Comparison of ENCODE assay signal across 22 mouse cellular contexts in genomic region chr4:74315388-74315787, GRCm38 (mm10).
DNase-seq lines count a peak whose midpoint lies in the region; ATAC-seq and TF ChIP-seq lines count a peak whose summit lies in the region.
"Had no signal": no experiment of that assay in that cellular context is flagged by ENCODE, and none has a peak within 500 bp of the region (broad histone marks: within the 10 kb centered on the region; RNA-seq: fewer than 3 reads in every experiment).

No protein-coding gene starts in this region.

- no peak overlapping the region for H3K4me3 ChIP-seq in midbrain, embryonic 11.5 days (ENCODE audit: low read depth, low read length)
- no peak overlapping the region for H3K4me3 ChIP-seq in midbrain, embryonic 13.5 days (replicated peaks)
- no peak overlapping the region for H3K4me3 ChIP-seq in CH12.LX (replicated peaks in 1 of 3; ENCODE audit: low read depth in 2 of 3, low read length in 2 of 3, poor library complexity in 1 of 3)
- H3K4me3 ChIP-seq in ES-E14 (ENCODE audit: insufficient read depth in 1 of 2, low read depth in 1 of 2, low read length in 2 of 2, poor library complexity in 1 of 2, severe bottlenecking in 1 of 2), result no peak overlapping the region

- H3K9me3 ChIP-seq in midbrain, embryonic 11.5 days (ENCODE audit: control insufficient read depth, low read length), result no peaks in the 10 kb centered on the region
- no peaks in the 10 kb centered on the region for H3K9me3 ChIP-seq in midbrain, embryonic 13.5 days
- H3K9me3 ChIP-seq in CH12.LX (replicated peaks; ENCODE audit: low read length) (no peaks in the 10 kb centered on the region), ES-E14 (ENCODE audit: control insufficient read depth, insufficient read depth, low read depth, low read length) (no peaks in the 10 kb centered on the region)
- H3K9me3 ChIP-seq: G1E had no signal

- DNase-seq in midbrain, embryonic 11.5 days (ENCODE audit: low spot score, missing footprints), result peak; percentile 76
- no peak for DNase-seq in CH12.LX (ENCODE audit: extremely low read depth)
- DNase-seq in ES-E14 (ENCODE audit: low read depth, low spot score), result no peak
- DNase-seq in left cerebral cortex, adult 11 months (ENCODE audit: low spot score), result no peak
- DNase-seq in B cell, adult 2 months, result no peak
- DNase-seq: adrenal gland, adult 2 months; adrenal gland, adult 8-10 months; adrenal gland, postnatal 10 days; adrenal gland, postnatal 14 days; adrenal gland, postnatal 25 days; adrenal gland, postnatal 36 days; cerebellum, adult 11 months; cerebellum, adult 11-12 months; cerebellum, adult 18-20 months; cerebellum, adult 2 months; cerebellum, adult 8-10 months; cerebellum, adult 9-10 months had no signal

- ATAC-seq in midbrain, embryonic 11.5 days (ENCODE audit: low FRiP score), result no peak
- ATAC-seq in midbrain, embryonic 13.5 days, result no peak
- ATAC-seq: activated CD4-positive, CD25-positive, alpha-beta regulatory T cell, adult 4 months; CD4-positive, CD25-positive, alpha-beta regulatory T cell, adult 4 months; Patski had no signal

- no peak overlapping the region for H3K27ac ChIP-seq in midbrain, embryonic 11.5 days (ENCODE audit: low read depth, low read length)
- no peak overlapping the region for H3K27ac ChIP-seq in midbrain, embryonic 13.5 days
- H3K27ac ChIP-seq in CH12.LX (ENCODE audit: insufficient read depth, low read depth), result no peak overlapping the region
- H3K27ac ChIP-seq in ES-E14 (ENCODE audit: insufficient read depth, low read depth, low read length, poor library complexity, severe bottlenecking), result no peak overlapping the region

- H3K36me3 ChIP-seq in midbrain, embryonic 11.5 days (ENCODE audit: control insufficient read depth, insufficient read depth, low read length), result no peaks in the 10 kb centered on the region
- H3K36me3 ChIP-seq in midbrain, embryonic 13.5 days, result peaks cover 26% of the 10 kb centered on the region
- H3K36me3 ChIP-seq in CH12.LX (replicated peaks in 1 of 2; ENCODE audit: control insufficient read depth in 1 of 2, insufficient read depth in 1 of 2, low read length in 1 of 2) (peaks cover 3 to 16% of the 10 kb centered on the region in 2 experiments), ES-E14 (ENCODE audit: control insufficient read depth, insufficient read depth, low read length, poor library complexity, severe bottlenecking) (peaks cover 5% of the 10 kb centered on the region; the same call in 1 of the 2 replicates)

- in situ Hi-C loops in CH12.LX (cut with MboI; ENCODE audit: low pct_ligation_motif_present, low pct_unique_long_range_greater_than_20kb, low sequenced_read_pairs) (no loop called here), ES-E14 (cut with MboI; ENCODE audit: low sequenced_read_pairs in 2 of 2, unreplicated experiment in 2 of 2) (no loop called here)

- H3K27me3 ChIP-seq in midbrain, embryonic 11.5 days (ENCODE audit: control insufficient read depth, insufficient read depth, low read length), result no peaks in the 10 kb centered on the region
- H3K27me3 ChIP-seq in midbrain, embryonic 13.5 days, result no peaks in the 10 kb centered on the region
- no peaks in the 10 kb centered on the region for H3K27me3 ChIP-seq in CH12.LX (replicated peaks)
- H3K27me3 ChIP-seq: Patski had no signal

- WGBS in midbrain, embryonic 11.5 days, result 96% methylated on average over 5 of the region's 5 CpGs
- 97% methylated on average over 5 of the region's 5 CpGs for WGBS in midbrain, embryonic 13.5 days

- no peak overlapping the region for H3K4me2 ChIP-seq in midbrain, embryonic 11.5 days
- no peak overlapping the region for H3K4me2 ChIP-seq in midbrain, embryonic 13.5 days (replicated peaks)
- H3K4me2 ChIP-seq in CH12.LX (ENCODE audit: insufficient read depth, low read depth, poor library complexity, severe bottlenecking), result no peak overlapping the region

- no peaks in the 10 kb centered on the region for H3K4me1 ChIP-seq in midbrain, embryonic 11.5 days (ENCODE audit: control insufficient read depth, insufficient read depth, low read length)
- H3K4me1 ChIP-seq in midbrain, embryonic 13.5 days (replicated peaks), result no peaks in the 10 kb centered on the region
- H3K4me1 ChIP-seq in CH12.LX (ENCODE audit: control insufficient read depth in 1 of 2, insufficient read depth in 2 of 2), result peaks cover 0 to 18% of the 10 kb centered on the region in 2 experiments; a peak in 2 of 4 replicates
- no peaks in the 10 kb centered on the region for H3K4me1 ChIP-seq in ES-E14 (ENCODE audit: control insufficient read depth in 2 of 2, insufficient read depth in 2 of 2, low read length in 2 of 2, poor library complexity in 1 of 2)

- dilution Hi-C loops in CH12.LX (cut with MboI; ENCODE audit: extremely low pct_ligation_motif_present, extremely low pct_unique_long_range_greater_than_20kb, low sequenced_read_pairs), result no loop called here

- TF ChIP-seq RAD21 in CH12.LX (IDR thresholded peaks at IDR 0.05; ENCODE audit: low read depth, low read length), result no peak

- no peak for TF ChIP-seq POLR2A in CH12.LX (IDR thresholded peaks at IDR 0.05; ENCODE audit: low read depth, low read length)

- no peak overlapping the region for H3K9ac ChIP-seq in midbrain, embryonic 11.5 days (ENCODE audit: low read length)
- H3K9ac ChIP-seq in midbrain, embryonic 13.5 days (replicated peaks), result no peak overlapping the region
- H3K9ac ChIP-seq in CH12.LX (ENCODE audit: insufficient read depth, low read depth), result no peak overlapping the region
- H3K9ac ChIP-seq in ES-E14 (ENCODE audit: insufficient read depth, low read depth, low read length, poor library complexity, severe bottlenecking), result no peak overlapping the region

- TF ChIP-seq EP300 in CH12.LX (IDR thresholded peaks at IDR 0.05; ENCODE audit: low read length), result no peak

- H3K79me2 ChIP-seq in CH12.LX (replicated peaks; ENCODE audit: control insufficient read depth, extremely low read depth, insufficient read depth, poor library complexity, severe bottlenecking), result no peaks in the 10 kb centered on the region

- TF ChIP-seq CTCF in CH12.LX (conservative IDR thresholded peaks at IDR 0.05 in 1 of 2, IDR thresholded peaks at IDR 0.05 in 1 of 2; ENCODE audit: low read depth in 2 of 2, low read length in 2 of 2), result no peak

TF ChIP-seq in CH12.LX, 34 proteins besides CTCF, POLR2A, EP300 and RAD21:
- TF ChIP-seq MAFK (IDR thresholded peaks at IDR 0.05; ENCODE audit: insufficient replicate concordance, low read length) (peak; percentile 61; the same call in 1 of the 2 replicates), SIN3A (IDR thresholded peaks at IDR 0.05; ENCODE audit: low read length) (no peak)

TF ChIP-seq in ES-E14, 5 proteins besides CTCF, POLR2A, EP300 and RAD21:
- peak; percentile 68; the same call in 1 of the 2 replicates for TF ChIP-seq MAFK (IDR thresholded peaks at IDR 0.05; ENCODE audit: insufficient read depth, low read depth, low read length)
- no peak for TF ChIP-seq HCFC1 (IDR thresholded peaks at IDR 0.05; ENCODE audit: borderline replicate concordance, insufficient read depth, low read length)
TF ChIP-seq in ES-E14: peak in this region for 1.
